Mouse (Mus musculus) ovary, adult 18-20 months (tissue): ENCODE measurements around the gene Pramef6.
"Not testable (repeated sequence)": the region's sequence is repeated elsewhere in the genome, so short reads cannot be mapped to it uniquely, and the experiment has no call there.

Experiments
- DNase-seq: peaks from one replicate; pipeline ENCODE4 v3.0.0; 2022; ENCODE audit warnings: low spot score, mixed read lengths

The Pramef6 gene

GRCm38 (mm10) chr4:143900280-143900679 lies at the start of gene Pramef6:
Gene Pramef6 (minus strand): TSS chr4:143900380.
- not testable (repeated sequence) for DNase-seq

- not testable (repeated sequence) for DNase-seq
Observed at GRCm38 (mm10) chr4:143894406-143894805, 5.8 kb downstream of the Pramef6 start.

DNA sequence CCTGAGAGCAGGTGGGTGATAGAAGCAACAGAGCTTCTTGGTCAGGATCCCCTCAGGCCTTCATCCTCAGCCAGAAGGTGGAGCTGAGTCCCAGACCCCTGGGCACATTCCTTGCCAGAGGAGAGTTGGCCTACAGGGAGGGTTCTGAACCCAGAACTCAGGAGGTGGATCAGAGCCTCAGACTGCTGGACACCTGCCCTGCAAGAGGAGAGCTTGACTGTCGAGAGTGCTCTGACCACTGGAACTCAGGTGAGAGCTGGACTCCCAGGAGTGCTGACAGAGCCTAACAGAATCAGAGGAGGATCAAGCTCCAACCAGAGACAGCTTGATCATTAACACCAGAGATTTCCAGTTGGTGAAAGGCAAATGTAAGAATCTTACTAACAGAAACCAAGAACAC lies 17.8 kb downstream of the Pramef6 start:
- DNase-seq, result not testable (repeated sequence)

DNA sequence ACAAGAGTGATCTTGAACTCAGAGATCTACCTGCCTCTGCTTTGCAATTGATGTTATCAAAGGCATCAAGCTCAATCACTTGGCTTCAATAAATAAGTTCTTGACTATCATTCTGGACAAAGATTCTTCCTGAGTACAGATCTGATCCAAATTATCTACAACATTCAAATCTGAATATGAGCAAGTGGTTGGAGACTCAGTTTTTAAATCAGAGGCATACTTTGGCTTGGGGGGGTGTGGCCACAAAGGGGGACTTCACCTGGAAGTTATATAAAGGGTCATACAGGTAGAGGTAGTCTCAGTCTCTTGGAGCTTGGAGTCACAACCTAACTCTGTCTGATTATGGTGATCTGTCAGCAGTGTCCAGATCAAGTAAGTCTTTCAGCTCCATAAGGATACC lies 54.0 kb downstream of the Pramef6 start, which contains the start of gene Gm13103:
Gene Gm13103 (plus strand): TSS at position 301 of the 400 bp plus-strand sequence.
- DNase-seq, result not testable (repeated sequence)
